Mouse (Mus musculus) limb, embryonic 14.5 days (tissue): ENCODE measurements around the gene Ugt1a7c. TPM values are rescaled to one million over a fixed set of nuclear protein-coding genes. Genes with fewer than 3 reads are reported as not detected.

Experiments used
- ATAC-seq: fragments of 200-750 bp; cut with Nextera tagmentation; 2 replicates; pipeline ENCODE4 v1.8.0; 2017; ENCODE audit warnings: low read depth, moderate number of reproducible peaks, moderate TSS enrichment; ENCODE audit not compliant: low FRiP score
- DNase-seq: peaks from one replicate; pipeline ENCODE4 v3.0.0-alpha.2; 2015; ENCODE audit warnings: low spot score
- H3K27ac ChIP-seq: fragments of 300-500 bp; sonication (generic); replicated peaks from 2 replicates; pipeline ENCODE4 v1.5.1; 2014; ENCODE audit warnings: low read depth, mild to moderate bottlenecking, low read length, moderate library complexity, mixed read lengths
- H3K27me3 ChIP-seq: fragments of 300-500 bp; sonication (generic); 2 replicates; pipeline ENCODE4 v1.6.1; 2014; ENCODE audit warnings: low read length, mixed read lengths; ENCODE audit not compliant: control insufficient read depth, insufficient read depth
- H3K36me3 ChIP-seq: fragments of 300-500 bp; sonication (generic); 2 replicates; pipeline ENCODE4 v1.6.1; 2014; ENCODE audit warnings: mild to moderate bottlenecking, low read length, moderate library complexity, mixed read lengths; ENCODE audit not compliant: control insufficient read depth, insufficient read depth
- H3K4me1 ChIP-seq: fragments of 300-500 bp; sonication (generic); 2 replicates; pipeline ENCODE4 v1.6.1; 2014; ENCODE audit warnings: antibody characterized with exemption, low read length, mixed read lengths; ENCODE audit not compliant: control insufficient read depth, insufficient read depth
- H3K4me2 ChIP-seq: fragments of 300-500 bp; sonication (generic); replicated peaks from 2 replicates; pipeline ENCODE4 v1.6.1; 2014; ENCODE audit warnings: low read depth, mild to moderate bottlenecking, low read length, moderate library complexity; ENCODE audit not compliant: severe bottlenecking
- H3K4me3 ChIP-seq: fragments of 300-500 bp; sonication (generic); replicated peaks from 2 replicates; pipeline ENCODE4 v1.5.1; 2014; ENCODE audit warnings: low read length
- H3K9ac ChIP-seq: fragments of 300-500 bp; sonication (generic); 2 replicates; pipeline ENCODE4 v1.6.1; 2014; ENCODE audit warnings: mild to moderate bottlenecking, low read depth, low read length, moderate library complexity; ENCODE audit not compliant: severe bottlenecking
- H3K9me3 ChIP-seq: fragments of 300-500 bp; sonication (generic); 2 replicates; pipeline ENCODE4 v1.6.1; 2016; ENCODE audit warnings: low read length; ENCODE audit not compliant: control insufficient read depth
- POLR2A ChIP-seq: fragments of 200-500 bp; IDR thresholded peaks from 2 replicates; pipeline ENCODE4 v1.8.0; 2012; ENCODE audit warnings: inconsistent platforms, mild to moderate bottlenecking, moderate library complexity, borderline replicate concordance; ENCODE audit not compliant: insufficient read depth, insufficient read length; ENCODE audit errors: extremely low read depth
- WGBS: fragments of 180-500 bp; shearing (Covaris S2); extraction: QIAGEN DNeasy Blood & Tissue Kit; methylation state at CpG from one replicate; pipeline ENCODE4 v1.1.7; 2014; 5-methylcytosine and 5-hydroxymethylcytosine counted together
- polyA plus RNA-seq, 2 experiments: library from polyadenylated mRNA; depleted of rRNA in 1 of 2; stranded (reverse) in 1 of 2; unstranded in 1 of 2; fragments of >200 nt; fragmentation: Nextera tagmentation in 1 of 2; extraction: Ambion mirVana in 1 of 2; gene quantifications; 2 replicates each; pipeline versions ENCODE4 v1.2.1 to v1.2.3; 2012 to 2014

The Ugt1a7c gene
- polyA plus RNA-seq, 2 experiments: 2.2 to 2.6 TPM

DNA sequence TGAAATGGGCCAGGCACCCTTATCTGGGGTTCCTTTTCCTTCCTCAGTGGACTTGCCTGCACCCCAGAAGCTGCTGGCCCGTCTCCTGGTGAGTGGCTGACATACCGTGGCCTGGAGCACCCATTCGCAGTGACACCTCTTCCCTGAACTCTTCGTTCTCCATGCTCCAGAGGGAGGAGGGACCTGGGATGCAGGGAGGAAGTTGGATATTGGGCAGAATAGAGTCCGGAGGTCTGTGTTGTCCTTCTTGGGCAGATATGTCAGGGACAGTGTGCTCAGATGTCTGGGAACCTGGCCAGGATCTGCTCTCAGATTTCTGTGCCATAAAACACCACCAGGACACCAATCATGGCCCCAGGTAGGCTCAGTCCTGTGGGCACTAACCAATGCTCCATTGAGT is 145.2 kb downstream of the Ugt1a7c start:
- WGBS: 70% methylated on average over 5 of the region's 5 CpGs
- Histone ChIP-seq H3K9ac (no peak overlapping the region), H3K4me2 (no peak overlapping the region), H3K27me3 (no peaks in the 10 kb centered on the region), H3K4me1 (no peaks in the 10 kb centered on the region), H3K27ac (no peak overlapping the region), H3K36me3 (no peaks in the 10 kb centered on the region), H3K9me3 (peaks cover 93% of the 10 kb centered on the region), H3K4me3 (no peak overlapping the region)
- no peak for TF ChIP-seq POLR2A
- DNase-seq (no peak), ATAC-seq (no peak)

DNA sequence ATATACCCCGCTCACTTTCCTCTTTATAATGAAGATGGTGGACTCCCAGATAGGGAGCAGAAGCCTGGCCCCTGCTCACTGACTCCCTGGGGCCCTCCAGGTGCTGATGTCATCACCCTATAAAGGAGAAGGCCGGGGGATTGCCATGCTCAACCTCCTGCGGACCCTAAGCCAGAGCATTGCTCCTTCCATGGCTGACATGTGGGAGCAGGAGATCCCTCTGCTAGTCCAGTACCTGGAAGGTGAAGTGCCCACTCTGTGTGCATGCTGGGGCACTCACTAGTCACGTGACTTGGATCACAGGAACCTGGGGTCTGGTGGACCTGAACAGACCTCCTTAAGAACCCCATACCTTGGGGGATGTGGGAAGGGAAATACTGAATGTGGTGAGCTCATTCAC is 145.7 kb downstream of the Ugt1a7c start:
- Histone ChIP-seq H3K9ac (no peak overlapping the region), H3K4me1 (no peaks in the 10 kb centered on the region), H3K36me3 (no peaks in the 10 kb centered on the region), H3K4me3 (no peak overlapping the region), H3K27ac (no peak overlapping the region), H3K9me3 (peaks cover 93% of the 10 kb centered on the region), H3K27me3 (no peaks in the 10 kb centered on the region), H3K4me2 (no peak overlapping the region)
- DNase-seq (no peak), ATAC-seq (no peak)
- no peak for TF ChIP-seq POLR2A
- WGBS: 75% methylated on average over 4 of the region's 4 CpGs

DNA sequence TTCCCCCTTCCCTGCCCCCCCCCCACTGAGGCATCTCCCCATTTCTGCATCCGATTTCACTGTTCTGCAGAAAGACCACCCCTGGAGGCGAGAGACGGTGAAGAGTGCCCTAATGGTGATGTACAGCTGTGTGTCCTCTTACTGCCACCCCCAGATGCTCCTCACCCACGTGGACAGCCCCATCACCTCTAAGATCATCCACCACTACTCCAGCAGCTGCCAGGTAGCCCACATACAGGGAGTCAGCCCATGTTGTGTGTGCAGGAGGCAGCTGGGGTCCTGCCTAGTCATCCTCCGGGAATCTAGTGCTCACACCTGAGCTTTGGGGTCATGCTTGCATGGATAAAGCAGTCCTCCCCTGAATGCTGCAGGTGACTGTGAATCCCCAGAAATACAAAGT is 149.0 kb downstream of the Ugt1a7c start:
- WGBS: 60% methylated on average over 5 of the region's 5 CpGs
- no peak for DNase-seq
- Histone ChIP-seq H3K9ac (no peak overlapping the region), H3K4me3 (no peak overlapping the region), H3K4me2 (no peak overlapping the region), H3K4me1 (no peaks in the 10 kb centered on the region), H3K27me3 (no peaks in the 10 kb centered on the region), H3K36me3 (no peaks in the 10 kb centered on the region), H3K27ac (no peak overlapping the region), H3K9me3 (peaks cover 94% of the 10 kb centered on the region)
- ATAC-seq: no peak
- no peak for TF ChIP-seq POLR2A

DNA sequence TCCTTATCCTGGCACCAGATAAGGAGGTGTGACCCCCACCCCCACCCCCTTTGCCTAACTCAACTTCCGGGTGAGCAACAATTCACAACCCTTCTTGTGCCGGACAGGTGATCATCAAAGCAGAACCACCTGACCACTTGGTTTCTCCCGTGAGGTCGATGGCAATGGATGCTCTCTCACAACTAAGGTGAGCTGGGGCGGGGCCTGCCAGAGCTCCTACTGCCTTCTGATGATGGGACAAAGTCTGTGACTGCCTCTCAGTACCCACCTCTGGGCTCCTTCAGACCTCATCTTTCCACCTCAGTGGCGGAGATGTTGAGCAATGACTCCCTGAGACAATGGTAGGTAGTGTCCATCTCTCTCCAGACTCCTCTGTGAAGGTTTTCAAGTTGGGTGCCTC is 151.0 kb downstream of the Ugt1a7c start:
- Histone ChIP-seq H3K4me1 (no peaks in the 10 kb centered on the region), H3K9me3 (peaks cover 94% of the 10 kb centered on the region), H3K4me2 (no peak overlapping the region), H3K27me3 (no peaks in the 10 kb centered on the region), H3K9ac (no peak overlapping the region), H3K27ac (no peak overlapping the region), H3K4me3 (no peak overlapping the region), H3K36me3 (no peaks in the 10 kb centered on the region)
- no peak for DNase-seq
- WGBS: 75% methylated on average over 6 of the region's 6 CpGs
- TF ChIP-seq POLR2A: no peak
- ATAC-seq: no peak

DNA sequence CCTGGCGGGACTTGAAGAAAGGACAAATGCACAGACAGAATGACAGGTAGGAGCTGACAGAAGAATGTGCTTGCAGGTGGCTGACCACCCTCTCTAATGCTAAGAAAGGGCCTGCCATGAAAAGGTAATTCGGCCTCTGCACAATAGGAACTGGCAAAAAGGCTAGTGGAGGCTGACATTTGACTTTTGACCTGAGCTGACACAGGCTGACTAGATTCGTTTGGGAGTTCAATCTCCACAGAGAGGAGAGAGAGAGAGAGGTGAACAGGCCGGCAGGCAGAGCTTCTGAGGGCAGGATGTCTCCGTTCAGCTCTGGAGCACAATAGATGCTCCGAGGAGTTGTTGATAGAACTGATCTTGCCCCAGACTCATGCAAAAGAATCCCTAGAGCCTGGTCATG is 151.5 kb downstream of the Ugt1a7c start:
- no peak overlapping the region for H3K4me2 ChIP-seq
- H3K9ac ChIP-seq: no peak overlapping the region
- ATAC-seq: no peak
- H3K27me3 ChIP-seq: no peaks in the 10 kb centered on the region
- no peaks in the 10 kb centered on the region for H3K4me1 ChIP-seq
- H3K9me3 ChIP-seq: peaks cover 92% of the 10 kb centered on the region
- WGBS: 47% methylated on average over 6 of the region's 6 CpGs
- no peak for DNase-seq
- no peak overlapping the region for H3K27ac ChIP-seq
- no peak for TF ChIP-seq POLR2A
- H3K4me3 ChIP-seq: no peak overlapping the region
- H3K36me3 ChIP-seq: no peaks in the 10 kb centered on the region

DNA sequence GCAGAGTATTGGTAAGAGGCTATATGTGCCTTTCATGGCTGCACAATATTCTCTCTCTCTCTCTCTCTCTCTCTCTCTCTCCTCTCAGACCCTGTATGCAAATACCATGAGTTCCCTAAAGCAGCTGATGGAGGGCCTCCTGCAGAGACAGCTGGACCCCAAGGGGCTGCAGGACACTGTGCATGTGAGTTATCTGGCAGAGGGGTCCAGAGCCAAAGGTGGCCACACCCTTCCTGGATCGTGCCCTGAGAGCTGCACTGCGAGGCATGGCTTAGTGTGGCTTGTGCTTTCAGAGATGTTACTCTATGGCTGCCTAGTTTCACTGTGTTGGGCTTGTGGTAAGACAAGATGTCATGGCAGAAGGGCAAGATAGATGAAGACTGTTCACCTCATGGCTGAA is 152.8 kb downstream of the Ugt1a7c start:
- Histone ChIP-seq H3K4me2 (no peak overlapping the region), H3K4me1 (no peaks in the 10 kb centered on the region), H3K27ac (no peak overlapping the region), H3K27me3 (no peaks in the 10 kb centered on the region), H3K36me3 (no peaks in the 10 kb centered on the region), H3K9me3 (peaks cover 87% of the 10 kb centered on the region), H3K9ac (no peak overlapping the region), H3K4me3 (no peak overlapping the region)
- 48% methylated on average over 2 of the region's 2 CpGs for whole genome bisulfite sequencing
- TF ChIP-seq POLR2A: no peak
- no peak for ATAC-seq
- no peak for DNase-seq
